Mouse (Mus musculus): Measurements from ENCODE around the gene Gm13088. TPM values are rescaled to one million over a fixed set of nuclear protein-coding genes. Genes with fewer than 3 reads are reported as not detected.
"Not testable (repeated sequence)": the region's sequence is repeated elsewhere in the genome, so short reads cannot be mapped to it uniquely, and the experiment has no call there.

Gene Gm13088
- not detected in 2 replicates for polyA plus RNA-seq (2012; rRNA removed)

GRCm38 (mm10) chr4:143657146-143657545, at the start of gene Gm13088:
TSS of gene Gm13088 (minus strand) at chr4:143657246.
- H3K4me1 ChIP-seq (ENCODE audit: control insufficient read depth, insufficient read depth, low read length); H3K4me3 ChIP-seq (ENCODE audit: insufficient read depth, low read length): not testable (repeated sequence)

GRCm38 (mm10) chr4:143702611-143703010, 45.6 kb upstream of the Gm13088 start, which contains the start of gene Gm13089:
TSS of gene Gm13089 (minus strand) at chr4:143702711.
- TF ChIP-seq POLR2A (IDR thresholded peaks at IDR 0.05; ENCODE audit: extremely low read depth, insufficient read depth, low read length) (no peak), CTCF (IDR thresholded peaks at IDR 0.05; ENCODE audit: extremely low read depth, insufficient read depth, low read length) (no peak)
- Histone ChIP-seq H3K27ac (ENCODE audit: insufficient read depth, low read length) (no peak within 1 kb of the TSS), H3K4me3 (ENCODE audit: insufficient read depth, low read length) (no peak within 1 kb of the TSS), H3K4me1 (ENCODE audit: control insufficient read depth, insufficient read depth, low read length) (no peaks in the 10 kb centered on the region)

More at GRCm38 (mm10) chr4:143657146-143657545, at the start of gene Gm13088:
- not testable (repeated sequence) for H3K27ac ChIP-seq (ENCODE audit: insufficient read depth, low read length)

GRCm38 (mm10) chr4:143618101-143618500, 38.9 kb downstream of the Gm13088 start:
- not testable (repeated sequence) for H3K27ac ChIP-seq (ENCODE audit: insufficient read depth, low read length); H3K4me1 ChIP-seq (ENCODE audit: control insufficient read depth, insufficient read depth, low read length); H3K4me3 ChIP-seq (ENCODE audit: insufficient read depth, low read length)

- not testable (repeated sequence) for H3K4me3 ChIP-seq (ENCODE audit: insufficient read depth, low read length); H3K4me1 ChIP-seq (ENCODE audit: control insufficient read depth, insufficient read depth, low read length); H3K27ac ChIP-seq (ENCODE audit: insufficient read depth, low read length)
These were observed 42.3 kb downstream of the Gm13088 start, which contains the start of gene Gm13083 for GRCm38 (mm10) chr4:143614703-143615102. TSS of gene Gm13083 (plus strand) at chr4:143615003.

- not testable (repeated sequence) for H3K27ac ChIP-seq (ENCODE audit: insufficient read depth, low read length); H3K4me3 ChIP-seq (ENCODE audit: insufficient read depth, low read length); H3K4me1 ChIP-seq (ENCODE audit: control insufficient read depth, insufficient read depth, low read length)
These were observed 45.1 kb downstream of the Gm13088 start for GRCm38 (mm10) chr4:143611927-143612326.

Other genes with a start within 250 kb of the Gm13088 start
- 7.6 and 8.1 TPM in 2 replicates for gene Pramef8, start 244.8 kb downstream of the Gm13088 start, polyA plus RNA-seq (2012; rRNA removed)
- gene Oog4, start 206.9 kb downstream of the Gm13088 start, polyA plus RNA-seq (2012; rRNA removed): not detected in 2 replicates
- not detected in 2 replicates for gene Gm13043, start 145.9 kb downstream of the Gm13088 start, polyA plus RNA-seq (2012; rRNA removed)
- gene Gm13040, start 121.3 kb downstream of the Gm13088 start, polyA plus RNA-seq (2012; rRNA removed): not detected in 2 replicates
- gene BC080695, start 105.5 kb downstream of the Gm13088 start, polyA plus RNA-seq (2012; rRNA removed): not detected in 2 replicates
- gene Gm13057, start 105.5 kb downstream of the Gm13088 start, polyA plus RNA-seq (2012; rRNA removed): not detected in 2 replicates
- gene Gm13083, start 42.2 kb downstream of the Gm13088 start, polyA plus RNA-seq (2012; rRNA removed): not detected in 2 replicates
- not detected in 2 replicates for gene Gm13089, start 45.5 kb upstream of the Gm13088 start, polyA plus RNA-seq (2012; rRNA removed)
- gene Gm13078, start 62.2 kb upstream of the Gm13088 start, polyA plus RNA-seq (2012; rRNA removed): not detected in 2 replicates
- gene Gm13023, start 132.1 kb upstream of the Gm13088 start, polyA plus RNA-seq (2012; rRNA removed): not detected in 2 replicates
- not detected in 2 replicates for gene Gm13084, start 158.8 kb upstream of the Gm13088 start, polyA plus RNA-seq (2012; rRNA removed)
- gene Gm13103, start 189.3 kb upstream of the Gm13088 start, polyA plus RNA-seq (2012; rRNA removed): not detected in 2 replicates
- gene Pramef6, start 243.1 kb upstream of the Gm13088 start, polyA plus RNA-seq (2012; rRNA removed): not detected in 2 replicates